Mouse (Mus musculus): ENCODE measurements at regions not wholly inside any gene's neighbourhood (a gene's known extent, or its start where the extent isn't known, plus 50 kb on each side); places are given as distances from the start of the nearest gene placed in this dataset.

- no peak for DNase-seq
Observed at GRCm38 (mm10) chr8:126707300-126707902, 113.6 kb upstream of the Irf2bp2 start.

GRCm38 (mm10) chr8:126706247-126706646 lies 112.5 kb upstream of the Irf2bp2 start:
- DNase-seq, result no peak

GRCm38 (mm10) chr8:126705391-126705790 lies 111.6 kb upstream of the Irf2bp2 start:
- DNase-seq, result no peak

- DNase-seq, result no peak
Observed at GRCm38 (mm10) chr8:126704706-126705105, 110.9 kb upstream of the Irf2bp2 start.

GRCm38 (mm10) chr8:126703546-126703945 lies 109.8 kb upstream of the Irf2bp2 start:
- DNase-seq, result no peak

- DNase-seq, result no peak
Observed at GRCm38 (mm10) chr8:126702294-126702693, 108.5 kb upstream of the Irf2bp2 start.

GRCm38 (mm10) chr8:126699389-126699775 lies 105.6 kb upstream of the Irf2bp2 start:
- DNase-seq, result no peak

GRCm38 (mm10) chr8:126698601-126699388 lies 105.0 kb upstream of the Irf2bp2 start:
- no peak for DNase-seq

- DNase-seq, result no peak
Observed at GRCm38 (mm10) chr8:126696346-126697010, 102.7 kb upstream of the Irf2bp2 start.

GRCm38 (mm10) chr8:126694370-126694769 lies 100.6 kb upstream of the Irf2bp2 start:
- DNase-seq, result no peak

GRCm38 (mm10) chr8:126693642-126694041 lies 99.9 kb upstream of the Irf2bp2 start:
- DNase-seq, result no peak

- DNase-seq, result no peak
Observed at GRCm38 (mm10) chr8:126692711-126693110, 98.9 kb upstream of the Irf2bp2 start.

GRCm38 (mm10) chr8:126692263-126692662 lies 98.5 kb upstream of the Irf2bp2 start:
- no peak for DNase-seq

GRCm38 (mm10) chr8:126688450-126688849 lies 94.7 kb upstream of the Irf2bp2 start:
- DNase-seq, result no peak

- DNase-seq, result no peak
Observed at GRCm38 (mm10) chr8:126688014-126688413, 94.2 kb upstream of the Irf2bp2 start.

- DNase-seq, result no peak
Observed at GRCm38 (mm10) chr8:126686827-126687226, 93.0 kb upstream of the Irf2bp2 start.

- no peak for DNase-seq
Observed at GRCm38 (mm10) chr8:126685365-126685764, 91.6 kb upstream of the Irf2bp2 start.

- no peak for DNase-seq
Observed at GRCm38 (mm10) chr8:126683950-126684349, 90.2 kb upstream of the Irf2bp2 start.

GRCm38 (mm10) chr8:126683555-126683947 lies 89.8 kb upstream of the Irf2bp2 start:
- no peak for DNase-seq

- no peak for DNase-seq
Observed at GRCm38 (mm10) chr8:126682817-126683554, 89.2 kb upstream of the Irf2bp2 start.

GRCm38 (mm10) chr8:126681948-126682651 lies 88.3 kb upstream of the Irf2bp2 start:
- no peak for DNase-seq

- no peak for DNase-seq
Observed at GRCm38 (mm10) chr8:126678004-126678751, 84.4 kb upstream of the Irf2bp2 start.

Measured in cerebellum, adult 9-10 months (tissue).